Mouse (Mus musculus) olfactory bulb, adult 2 months (tissue): ENCODE results near the gene D2hgdh.
"Not testable (repeated sequence)": the region's sequence is repeated elsewhere in the genome, so short reads cannot be mapped to it uniquely, and the experiment has no call there.

Source experiments
- CTCF ChIP-seq: fragments of 200-500 bp; IDR thresholded peaks from 2 replicates; pipeline ENCODE4 v1.5.1; 2012; ENCODE audit warnings: low read depth, mild to moderate bottlenecking, low read length, moderate library complexity; ENCODE audit not compliant: insufficient read depth
- POLR2A ChIP-seq: fragments of 200-500 bp; IDR thresholded peaks from 2 replicates; pipeline ENCODE4 v1.6.1; 2012; ENCODE audit warnings: mild to moderate bottlenecking, low read depth, low read length, moderate library complexity; ENCODE audit not compliant: insufficient read depth

DNA sequence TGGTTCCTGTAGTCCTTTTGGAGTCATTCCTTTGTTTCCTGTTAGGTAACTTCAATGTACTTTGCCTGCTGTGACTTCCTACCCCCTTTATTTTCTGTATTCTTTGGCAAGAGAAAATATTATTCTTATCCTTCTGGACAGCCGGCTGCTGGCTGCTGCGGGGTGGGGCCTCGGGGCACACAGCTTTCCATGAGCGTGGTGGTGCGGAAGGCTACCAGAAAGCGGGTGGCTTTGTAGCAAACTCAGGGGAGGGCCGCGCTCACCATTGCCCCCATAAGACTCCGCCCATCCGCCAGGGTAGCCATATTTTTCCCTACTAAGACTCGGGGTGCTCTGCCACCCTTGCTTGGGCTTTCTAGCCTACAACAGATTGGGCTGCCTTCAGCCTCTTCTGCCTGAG lies 57.1 kb downstream of the D2hgdh start:
- not testable (repeated sequence) for TF ChIP-seq POLR2A, CTCF
